Mouse (Mus musculus) liver, embryonic 14.5 days (tissue): Measurements from ENCODE around the gene Nr5a2. TPM values are rescaled to one million over a fixed set of nuclear protein-coding genes. Genes with fewer than 3 reads are reported as not detected.

Experiments used
- ATAC-seq: fragments of 200-750 bp; cut with Nextera tagmentation; 2 replicates; pipeline ENCODE4 v1.8.0; 2017; ENCODE audit warnings: moderate number of reproducible peaks, mild to moderate bottlenecking, moderate library complexity; ENCODE audit not compliant: insufficient read depth
- DNase-seq, 3 experiments: peaks; one replicate each; pipeline ENCODE4 v3.0.0-alpha.2; 2012 to 2013; ENCODE audit warnings: low read depth in 3 of 3, low spot score in 3 of 3
- H3K27ac ChIP-seq: fragments of 300-500 bp; sonication (generic); 2 replicates; pipeline ENCODE4 v1.5.1; 2014; ENCODE audit warnings: moderate library complexity, mild to moderate bottlenecking, control low read depth, inconsistent platforms
- H3K27me3 ChIP-seq: fragments of 300-500 bp; sonication (generic); 2 replicates; pipeline ENCODE4 v1.6.1; 2014; ENCODE audit warnings: mild to moderate bottlenecking, low read length, moderate library complexity; ENCODE audit not compliant: control insufficient read depth, insufficient read depth
- H3K36me3 ChIP-seq: fragments of 300-500 bp; sonication (generic); replicated peaks from 2 replicates; pipeline ENCODE4 v1.6.1; 2014; ENCODE audit warnings: low read depth; ENCODE audit not compliant: control insufficient read depth, insufficient read depth
- H3K4me1 ChIP-seq, 2 experiments: fragments of 200-500 bp in 1 of 2; fragments of 300-500 bp in 1 of 2; sonication (generic) in 1 of 2; replicated peaks; 2 replicates each; pipeline ENCODE4 v1.6.1; 2012 to 2014; ENCODE audit warnings: antibody characterized with exemption in 1 of 2, inconsistent platforms in 1 of 2, low read length in 1 of 2; ENCODE audit not compliant: control insufficient read depth in 2 of 2, insufficient read depth in 2 of 2
- H3K4me2 ChIP-seq: fragments of 300-500 bp; sonication (generic); 2 replicates; pipeline ENCODE4 v1.6.1; 2014; ENCODE audit warnings: low read depth, mild to moderate bottlenecking, control low read depth, moderate library complexity
- H3K4me3 ChIP-seq, 2 experiments: fragments of 200-500 bp in 1 of 2; fragments of 300-500 bp in 1 of 2; sonication (generic) in 1 of 2; 2 replicates each; pipeline ENCODE4 v1.5.1; 2012 to 2014; ENCODE audit warnings: low read depth in 2 of 2, low read length in 2 of 2, mild to moderate bottlenecking in 2 of 2, control low read depth in 1 of 2, inconsistent platforms in 1 of 2, moderate library complexity in 1 of 2; ENCODE audit not compliant: insufficient read depth in 1 of 2
- H3K9ac ChIP-seq: fragments of 300-500 bp; sonication (generic); replicated peaks from 2 replicates; pipeline ENCODE4 v1.6.1; 2014; ENCODE audit warnings: mild to moderate bottlenecking, control low read depth, moderate library complexity
- H3K9me3 ChIP-seq: fragments of 300-500 bp; sonication (generic); 2 replicates; pipeline ENCODE4 v1.6.1; 2016; ENCODE audit warnings: low read length, mixed read lengths; ENCODE audit not compliant: control insufficient read depth
- CTCF ChIP-seq: IDR thresholded peaks from 2 replicates; pipeline ENCODE4 v1.5.1; 2016; ENCODE audit warnings: antibody characterized with exemption, low read depth, control low read depth
- EP300 ChIP-seq: IDR thresholded peaks from 2 replicates; pipeline ENCODE4 v1.6.1; 2016; ENCODE audit warnings: antibody characterized with exemption, low read depth
- WGBS: fragments of 180-500 bp; shearing (Covaris S2); extraction: QIAGEN DNeasy Blood & Tissue Kit; methylation state at CpG from one replicate; pipeline ENCODE4 v1.1.7; 2014; ENCODE audit not compliant: insufficient replicate concordance; 5-methylcytosine and 5-hydroxymethylcytosine counted together
- polyA plus RNA-seq, 2 experiments: library from polyadenylated mRNA; depleted of rRNA in 1 of 2; stranded (reverse) in 1 of 2; unstranded in 1 of 2; fragments of >200 nt; fragmentation: Nextera tagmentation in 1 of 2; extraction: Ambion mirVana in 1 of 2; gene quantifications; 2 replicates each; pipeline versions ENCODE4 v1.2.1 to v1.2.3; 2012 to 2014

Gene Nr5a2
- polyA plus RNA-seq, 2 experiments, result 1.4 to 2.8 TPM

- Histone ChIP-seq H3K4me3 (no peak overlapping the region), H3K9ac (no peak overlapping the region), H3K4me2 (no peak overlapping the region), H3K27me3 (no peaks in the 10 kb centered on the region), H3K36me3 (no peaks in the 10 kb centered on the region), H3K4me1 (0 out of 4 replicates have a peak, but pooled peaks cover 0 to 2% of the 10 kb centered on the region in 2 experiments), H3K27ac (no peak overlapping the region), H3K9me3 (no peaks in the 10 kb centered on the region)
- WGBS, result 49% methylated on average over 12 of the region's 12 CpGs
- no peak for DNase-seq
- no peak for ATAC-seq
- TF ChIP-seq CTCF, result no peak
- TF ChIP-seq EP300, result no peak
These were observed 6.6 kb upstream of the Nr5a2 start for GRCm38 (mm10) chr1:136966728-136967386.

DNA sequence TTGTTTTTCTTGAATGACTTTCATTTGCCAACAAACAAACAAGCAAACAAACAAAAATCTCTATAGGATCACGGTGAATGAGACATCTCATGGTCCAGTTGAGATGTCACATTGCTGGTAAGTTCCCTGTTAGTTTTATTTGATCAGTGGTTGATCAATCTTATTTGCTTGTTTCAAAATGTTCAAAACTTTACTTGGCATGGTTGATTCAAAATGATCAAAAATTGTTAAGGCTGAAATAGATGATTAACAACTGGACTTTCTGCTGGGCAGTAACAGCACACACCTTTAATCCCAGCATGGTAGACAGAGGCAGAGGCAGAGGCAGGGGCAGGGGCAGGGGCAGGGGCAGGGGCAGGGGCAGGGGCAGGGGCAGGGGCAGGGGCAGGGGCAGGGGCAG, 757 bp downstream of the Nr5a2 start:
- TF ChIP-seq CTCF (no peak), EP300 (no peak)
- 41% methylated on average over 1 of the region's 1 CpGs for WGBS
- peaks cover under 1% of the 10 kb centered on the region; the same call in 1 of the 2 replicates for H3K27me3 ChIP-seq
- ATAC-seq (no peak), DNase-seq (no peak)
- no peak overlapping the region for H3K9ac ChIP-seq
- H3K4me3 ChIP-seq, result peak overlapping the region; percentile 9 to 36; a peak in 2 of 4 replicates
- H3K4me1 ChIP-seq, result 0 out of 4 replicates have a peak, but pooled peaks cover 0 to 1% of the 10 kb centered on the region in 2 experiments
- H3K9me3 ChIP-seq, result no peaks in the 10 kb centered on the region
- no peaks in the 10 kb centered on the region for H3K36me3 ChIP-seq
- H3K4me2 ChIP-seq, result peak overlapping the region; percentile 27
- H3K27ac ChIP-seq, result no peak overlapping the region

DNA sequence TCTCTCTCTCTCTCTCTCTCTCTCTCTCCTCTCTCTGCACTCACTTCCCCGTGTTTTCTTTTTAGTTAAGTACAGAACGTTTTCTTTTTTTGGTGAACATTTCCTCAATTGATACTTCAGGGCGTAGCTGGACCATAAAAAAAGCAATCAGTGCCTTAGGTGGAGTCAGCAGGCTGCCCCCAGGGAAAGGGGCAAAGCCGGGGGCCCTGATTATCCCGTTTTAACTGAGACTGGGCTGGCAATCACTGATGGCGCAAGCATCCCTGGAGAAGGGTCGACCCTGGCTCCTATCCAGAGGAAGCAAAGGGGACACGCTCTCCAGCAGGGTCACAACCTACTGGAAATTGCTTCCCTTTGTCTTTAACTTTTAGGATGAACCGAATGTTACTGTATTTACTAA, 1.6 kb downstream of the Nr5a2 start:
- DNase-seq, result no peak
- H3K9me3 ChIP-seq, result no peaks in the 10 kb centered on the region
- no peak overlapping the region for H3K9ac ChIP-seq
- peaks cover 9% of the 10 kb centered on the region for H3K27me3 ChIP-seq
- no peak overlapping the region for H3K27ac ChIP-seq
- 0 out of 4 replicates have a peak, but pooled peaks cover 0 to 1% of the 10 kb centered on the region in 2 experiments for H3K4me1 ChIP-seq
- H3K4me2 ChIP-seq, result peak overlapping the region; percentile 27
- ATAC-seq, result no peak
- no peaks in the 10 kb centered on the region for H3K36me3 ChIP-seq
- TF ChIP-seq EP300, result no peak
- 5% methylated on average over 9 of the region's 9 CpGs for WGBS
- peak overlapping the region in 1 of 2 experiments; percentile 36; a peak in 2 of 4 replicates for H3K4me3 ChIP-seq

DNA sequence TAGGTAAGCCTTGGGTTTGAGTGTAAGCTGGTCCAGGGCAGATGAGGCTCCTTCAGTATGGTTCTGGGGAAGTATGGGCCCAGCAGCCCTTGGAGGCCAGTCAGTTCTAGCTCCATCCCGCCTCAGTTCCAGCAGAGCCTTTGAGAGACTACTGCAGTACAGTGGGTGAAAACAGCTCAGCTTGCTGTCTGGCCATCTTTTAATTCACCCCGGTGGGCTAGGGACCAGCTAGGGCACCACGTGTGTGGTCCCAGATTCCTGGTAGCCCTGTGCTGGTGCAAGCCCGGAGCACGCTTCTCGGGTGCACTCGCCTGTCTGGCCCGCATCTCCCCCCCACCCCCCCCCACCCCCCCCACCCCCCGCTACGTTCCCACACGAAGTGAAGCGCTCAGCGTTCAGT, 2.1 kb downstream of the Nr5a2 start:
- WGBS, result 3% methylated on average over 13 of the region's 13 CpGs
- TF ChIP-seq CTCF (no peak), EP300 (no peak)
- peaks cover 14% of the 10 kb centered on the region for H3K27me3 ChIP-seq
- DNase-seq (no peak), ATAC-seq (no peak)
- 0 out of 4 replicates have a peak, but pooled peaks cover 0 to 1% of the 10 kb centered on the region in 2 experiments for H3K4me1 ChIP-seq
- no peak overlapping the region for H3K9ac ChIP-seq
- peak overlapping the region; percentile 32 to 50 for H3K4me3 ChIP-seq
- H3K27ac ChIP-seq, result no peak overlapping the region
- H3K9me3 ChIP-seq, result no peaks in the 10 kb centered on the region
- H3K36me3 ChIP-seq, result no peaks in the 10 kb centered on the region
- H3K4me2 ChIP-seq, result peak overlapping the region; percentile 46

- H3K27me3 ChIP-seq, result peaks cover 18% of the 10 kb centered on the region
- WGBS, result 9% methylated on average over 8 of the region's 8 CpGs
- H3K9ac ChIP-seq, result no peak overlapping the region
- ATAC-seq, result no peak
- H3K27ac ChIP-seq, result no peak overlapping the region
- H3K9me3 ChIP-seq, result no peaks in the 10 kb centered on the region
- H3K4me2 ChIP-seq, result peak overlapping the region; percentile 46
- H3K4me1 ChIP-seq, result 0 out of 4 replicates have a peak, but pooled peaks cover 0 to 1% of the 10 kb centered on the region in 2 experiments
- DNase-seq, result no peak
- H3K4me3 ChIP-seq, result peak overlapping the region; percentile 32 to 50; a peak in 3 of 4 replicates
- no peaks in the 10 kb centered on the region for H3K36me3 ChIP-seq
- TF ChIP-seq CTCF, result no peak
- no peak for TF ChIP-seq EP300
These were observed 2.6 kb downstream of the Nr5a2 start for GRCm38 (mm10) chr1:136957696-136958095.
